Mouse (Mus musculus) hindbrain, embryonic 13.5 days (tissue): ENCODE results near the gene Adamts14. TPM values are rescaled to one million over a fixed set of nuclear protein-coding genes. Genes with fewer than 3 reads are reported as not detected.

Experiments
- ATAC-seq: fragments of 200-750 bp; cut with Nextera tagmentation; 2 replicates; pipeline ENCODE4 v1.8.0; 2017; ENCODE audit warnings: moderate TSS enrichment; ENCODE audit not compliant: low FRiP score
- H3K27ac ChIP-seq: fragments of 300-500 bp; sonication (generic); 2 replicates; pipeline ENCODE4 v1.5.1; 2015; ENCODE audit warnings: inconsistent platforms, mild to moderate bottlenecking, moderate library complexity
- H3K27me3 ChIP-seq: fragments of 300-500 bp; sonication (generic); 2 replicates; pipeline ENCODE4 v1.6.1; 2015; ENCODE audit warnings: mild to moderate bottlenecking, inconsistent platforms
- H3K36me3 ChIP-seq: fragments of 300-500 bp; sonication (generic); 2 replicates; pipeline ENCODE4 v1.6.1; 2015; ENCODE audit warnings: mild to moderate bottlenecking, inconsistent platforms
- H3K4me1 ChIP-seq: fragments of 300-500 bp; sonication (generic); replicated peaks from 2 replicates; pipeline ENCODE4 v1.6.1; 2015; ENCODE audit warnings: inconsistent platforms
- H3K4me2 ChIP-seq: fragments of 300-500 bp; sonication (generic); 2 replicates; pipeline ENCODE4 v1.6.1; 2015; ENCODE audit warnings: inconsistent platforms, mild to moderate bottlenecking, moderate library complexity
- H3K4me3 ChIP-seq: fragments of 300-500 bp; sonication (generic); 2 replicates; pipeline ENCODE4 v1.5.1; 2015; ENCODE audit warnings: mild to moderate bottlenecking, inconsistent platforms
- H3K9ac ChIP-seq: fragments of 300-500 bp; sonication (generic); 2 replicates; pipeline ENCODE4 v1.6.1; 2015; ENCODE audit warnings: mild to moderate bottlenecking, inconsistent platforms
- H3K9me3 ChIP-seq: fragments of 300-500 bp; sonication (generic); 2 replicates; pipeline ENCODE4 v1.6.1; 2016; ENCODE audit warnings: inconsistent platforms
- WGBS: fragments of 180-500 bp; shearing (Covaris S2); methylation state at CpG from one replicate; pipeline ENCODE4 v1.1.7; 2015; 5-methylcytosine and 5-hydroxymethylcytosine counted together
- polyA plus RNA-seq: library from polyadenylated mRNA; unstranded; fragments of >200 nt; fragmentation: Nextera tagmentation; extraction: Ambion mirVana; gene quantifications from 2 replicates; pipeline ENCODE4 v1.2.1, GENCODE M21; 2015

Gene Adamts14
- polyA plus RNA-seq, 1 experiment from 2014 or later = 0.14 TPM

DNA sequence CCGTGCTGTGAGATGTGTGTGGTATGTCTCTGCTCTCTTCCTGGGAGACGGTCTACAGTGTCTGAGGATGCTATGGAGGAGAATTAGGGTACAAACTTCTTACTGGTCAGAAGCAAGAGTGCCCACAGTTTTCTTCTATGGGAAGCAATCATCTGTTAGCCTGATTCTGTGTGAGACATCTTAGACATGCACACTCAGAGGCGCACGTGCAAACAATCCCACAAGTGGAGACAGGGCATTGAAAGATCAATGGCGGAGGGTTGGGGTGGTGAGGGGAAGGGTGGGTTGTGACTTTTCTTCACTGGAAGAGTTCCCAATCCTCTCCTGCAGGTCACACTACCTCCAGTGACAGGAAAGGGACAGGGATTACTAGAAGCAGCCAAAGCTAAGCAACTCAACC, 607 bp downstream of the Adamts14 start:
- Histone ChIP-seq H3K4me3 (peak overlapping the region; percentile 55), H3K9ac (peak overlapping the region; percentile 69), H3K27me3 (peaks cover 54% of the 10 kb centered on the region), H3K4me1 (peaks cover 13% of the 10 kb centered on the region), H3K4me2 (peak overlapping the region; percentile 92), H3K36me3 (no peaks in the 10 kb centered on the region), H3K27ac (no peak overlapping the region), H3K9me3 (no peaks in the 10 kb centered on the region)
- 43% methylated on average over 5 of the region's 5 CpGs for WGBS
- ATAC-seq = 0 out of 2 replicates have a peak, but pooled peaks have one; percentile 2

DNA sequence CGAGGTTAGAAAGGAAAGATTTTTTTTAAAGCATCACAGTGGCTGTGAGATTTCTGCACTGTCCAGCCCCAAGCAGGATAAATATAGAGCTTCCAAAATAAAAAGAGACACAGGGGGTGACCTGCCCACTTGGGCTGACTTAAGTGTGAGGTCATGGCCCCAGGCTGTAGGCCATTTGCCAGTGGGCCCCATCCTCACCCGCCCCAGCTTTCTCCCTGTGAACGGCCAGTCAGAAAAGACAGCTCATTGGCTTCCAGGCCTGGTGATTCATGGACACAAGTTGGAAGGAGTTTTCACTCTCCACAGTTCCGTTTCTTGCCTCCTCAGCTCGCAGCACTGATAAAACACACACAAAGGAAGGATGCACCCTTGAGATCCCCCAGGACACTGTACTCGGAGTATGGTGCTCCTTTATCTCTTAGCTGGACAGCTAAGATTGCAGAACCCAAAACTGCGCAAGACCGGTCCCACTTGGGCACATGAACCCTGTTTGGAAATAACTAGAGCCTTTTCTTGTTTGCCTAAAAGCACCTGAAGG, 1.1 kb downstream of the Adamts14 start:
- Histone ChIP-seq H3K4me1 (peaks cover 13% of the 10 kb centered on the region), H3K36me3 (no peaks in the 10 kb centered on the region), H3K9ac (no peak overlapping the region), H3K4me3 (no peak overlapping the region), H3K9me3 (no peaks in the 10 kb centered on the region), H3K27ac (no peak overlapping the region), H3K4me2 (no peak overlapping the region), H3K27me3 (peaks cover 54% of the 10 kb centered on the region)
- no peak for ATAC-seq
- WGBS = 56% methylated on average over 8 of the region's 8 CpGs

DNA sequence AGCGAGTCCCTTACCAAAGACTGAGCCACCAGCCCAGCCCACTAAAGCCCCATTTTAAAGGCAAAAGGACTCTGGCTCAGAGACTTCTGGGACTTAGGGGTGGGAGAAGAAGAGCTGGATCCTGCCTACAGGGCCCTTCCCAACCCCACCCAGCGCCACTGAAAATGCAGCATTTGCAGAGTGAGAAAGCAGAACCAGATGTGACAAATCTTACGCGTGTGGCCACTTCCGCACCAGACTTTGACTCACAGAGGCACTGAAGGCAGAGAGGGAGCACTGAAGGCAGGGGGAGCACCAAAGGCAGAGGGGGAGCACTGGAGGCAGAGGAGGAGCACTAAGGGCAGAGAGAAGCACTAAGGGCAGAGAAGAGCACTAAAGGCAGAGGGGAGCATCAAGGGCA, 5.9 kb downstream of the Adamts14 start:
- H3K36me3 ChIP-seq = no peaks in the 10 kb centered on the region
- H3K9me3 ChIP-seq = no peaks in the 10 kb centered on the region
- H3K4me2 ChIP-seq = no peak overlapping the region
- no peak overlapping the region for H3K9ac ChIP-seq
- H3K4me3 ChIP-seq = no peak overlapping the region
- ATAC-seq = no peak
- no peaks in the 10 kb centered on the region for H3K4me1 ChIP-seq
- no peak overlapping the region for H3K27ac ChIP-seq
- peaks cover 19% of the 10 kb centered on the region for H3K27me3 ChIP-seq
- 92% methylated on average over 5 of the region's 5 CpGs for WGBS

DNA sequence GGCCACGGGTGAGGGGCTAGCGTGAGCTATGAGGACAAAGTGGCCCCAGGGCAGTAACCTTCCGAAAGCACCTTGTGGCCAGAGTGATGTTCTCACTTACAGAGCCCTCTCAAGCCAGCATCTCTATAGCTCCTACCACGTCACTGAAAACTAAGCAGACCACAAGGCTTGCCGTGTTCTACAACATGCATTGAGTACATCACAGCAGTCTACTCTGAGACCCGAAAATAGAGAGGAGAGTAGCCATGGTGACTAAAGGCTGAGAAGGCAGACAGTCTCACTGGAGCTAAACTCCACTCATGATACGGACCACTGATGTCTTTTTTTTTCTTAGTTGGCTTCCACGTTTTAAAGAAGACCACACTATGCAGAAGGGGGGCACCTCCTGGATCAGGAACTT, 9.6 kb downstream of the Adamts14 start:
- Histone ChIP-seq H3K4me1 (no peaks in the 10 kb centered on the region), H3K4me2 (no peak overlapping the region), H3K4me3 (no peak overlapping the region), H3K9ac (no peak overlapping the region), H3K36me3 (no peaks in the 10 kb centered on the region), H3K27me3 (no peaks in the 10 kb centered on the region), H3K27ac (no peak overlapping the region), H3K9me3 (no peaks in the 10 kb centered on the region)
- 81% methylated on average over 8 of the region's 8 CpGs for WGBS
- no peak for ATAC-seq

DNA sequence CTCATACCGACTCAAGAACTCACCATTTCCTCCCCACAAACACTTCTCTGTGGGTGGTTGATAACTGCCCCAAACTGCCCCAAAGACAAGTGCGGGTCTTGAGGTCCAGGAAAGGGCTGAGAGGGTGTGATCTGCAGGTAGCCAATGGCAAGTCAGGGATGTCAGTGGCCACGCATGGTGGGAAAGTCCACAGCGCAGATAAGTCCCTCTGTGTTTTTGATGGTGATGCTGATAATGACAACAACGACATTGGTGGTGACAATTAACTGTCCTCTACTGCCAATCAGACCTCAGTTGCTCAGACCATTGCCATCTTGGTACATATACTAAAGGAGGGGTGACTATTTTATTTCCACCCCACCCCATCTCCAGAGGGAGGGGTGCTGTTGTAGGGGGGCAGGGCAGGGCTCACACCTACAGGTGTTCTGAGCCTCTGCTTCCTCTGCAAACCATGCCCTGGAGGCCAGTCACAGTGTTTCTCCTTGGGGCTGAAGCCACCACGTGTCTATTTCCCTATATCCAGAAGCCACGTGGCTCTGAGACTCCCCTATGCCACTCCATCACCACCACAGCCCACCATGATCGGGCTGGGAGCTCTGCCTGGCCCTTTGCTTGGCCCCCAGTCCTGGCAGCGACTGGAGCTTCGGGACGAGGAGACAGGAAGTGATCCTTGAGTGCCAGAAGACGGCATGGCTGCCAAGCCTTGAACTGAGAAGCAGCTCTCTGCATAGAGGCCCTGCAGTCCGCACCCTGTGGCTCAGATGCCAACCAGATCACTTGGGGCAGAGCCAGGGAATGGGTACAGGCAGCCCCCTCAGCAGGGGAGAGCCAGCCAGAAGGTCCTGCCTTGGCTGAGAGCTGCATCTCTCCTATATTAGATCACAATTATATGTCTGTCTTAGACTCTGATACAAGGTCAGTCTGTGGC, 11.7 kb downstream of the Adamts14 start:
- H3K9me3 ChIP-seq = peaks cover 5% of the 10 kb centered on the region; the same call in 1 of the 2 replicates
- H3K4me1 ChIP-seq = no peaks in the 10 kb centered on the region
- no peak overlapping the region for H3K4me2 ChIP-seq
- H3K9ac ChIP-seq = no peak overlapping the region
- no peak overlapping the region for H3K27ac ChIP-seq
- no peak overlapping the region for H3K4me3 ChIP-seq
- no peaks in the 10 kb centered on the region for H3K36me3 ChIP-seq
- no peaks in the 10 kb centered on the region for H3K27me3 ChIP-seq
- WGBS = 80% methylated on average over 13 of the region's 13 CpGs
- no peak for ATAC-seq

DNA sequence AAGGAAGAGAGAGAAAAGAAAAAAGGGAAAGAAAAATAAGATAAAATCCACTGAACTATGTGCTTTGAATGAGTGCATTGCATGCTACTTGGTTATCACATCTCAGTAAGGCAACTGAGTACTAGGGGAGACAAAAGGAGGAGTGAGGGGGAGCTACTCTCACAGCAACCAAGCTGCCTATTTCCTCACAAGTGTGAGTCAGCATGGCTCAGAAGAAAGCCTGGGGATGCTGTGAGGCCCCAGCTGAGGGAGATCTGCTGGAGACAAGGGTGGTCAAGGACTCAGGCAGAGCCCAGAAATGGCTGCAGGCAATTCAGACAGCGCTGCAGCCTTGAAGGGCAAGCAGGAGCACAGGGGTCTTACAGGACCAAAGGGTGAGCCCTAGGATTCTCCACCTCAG, 15.1 kb downstream of the Adamts14 start:
- Histone ChIP-seq H3K27me3 (no peaks in the 10 kb centered on the region), H3K4me3 (no peak overlapping the region), H3K9me3 (peaks cover 8% of the 10 kb centered on the region; the same call in 1 of the 2 replicates), H3K4me1 (no peaks in the 10 kb centered on the region), H3K27ac (no peak overlapping the region), H3K9ac (no peak overlapping the region), H3K36me3 (no peaks in the 10 kb centered on the region), H3K4me2 (no peak overlapping the region)
- ATAC-seq = no peak
- WGBS = 100% methylated on average over 1 of the region's 1 CpGs

DNA sequence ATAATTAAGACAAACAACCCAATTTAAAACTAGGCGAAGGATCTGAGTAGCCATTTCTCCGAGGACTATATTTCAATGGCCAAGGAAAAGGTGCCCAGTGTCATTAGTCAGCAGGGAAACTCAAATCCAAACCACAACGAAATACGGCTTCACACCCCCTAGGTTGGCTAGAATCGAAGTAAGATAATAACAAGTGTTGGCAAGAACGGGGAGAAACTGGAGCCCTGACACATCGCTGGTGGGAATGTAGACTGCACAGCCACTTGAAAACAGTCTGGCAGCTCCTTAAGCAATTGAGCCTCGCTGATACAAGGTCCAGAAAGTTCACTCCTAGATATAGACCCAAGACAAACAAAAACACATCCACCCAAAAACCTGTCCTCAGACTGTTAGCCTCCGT, 16.6 kb downstream of the Adamts14 start:
- Histone ChIP-seq H3K27ac (no peak overlapping the region), H3K4me3 (no peak overlapping the region), H3K9me3 (peaks cover 8% of the 10 kb centered on the region; the same call in 1 of the 2 replicates), H3K4me1 (no peaks in the 10 kb centered on the region), H3K36me3 (no peaks in the 10 kb centered on the region), H3K9ac (no peak overlapping the region), H3K4me2 (no peak overlapping the region), H3K27me3 (no peaks in the 10 kb centered on the region)
- WGBS = 95% methylated on average over 9 of the region's 9 CpGs
- no peak for ATAC-seq

DNA sequence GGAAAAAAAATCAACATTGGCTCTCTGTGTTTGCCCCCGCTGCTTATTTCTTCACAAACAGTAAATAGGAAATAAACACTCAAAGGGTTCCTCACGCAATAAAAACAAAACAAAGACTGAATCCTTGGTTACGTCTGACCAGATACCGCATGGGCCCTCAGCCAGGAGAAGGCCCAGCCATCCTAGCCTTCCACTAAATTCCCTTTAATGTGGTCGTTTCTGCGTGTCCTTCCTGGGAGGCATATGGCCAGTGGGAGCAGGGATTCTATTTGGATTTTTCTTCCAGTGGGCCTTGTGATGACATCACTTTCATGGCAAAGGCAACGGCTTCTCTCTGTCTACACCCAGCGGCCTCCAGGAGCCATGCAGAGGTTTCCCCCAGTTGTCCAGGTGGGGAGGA, 18.0 kb downstream of the Adamts14 start:
- no peak overlapping the region; the same call in 1 of the 2 replicates for H3K27ac ChIP-seq
- WGBS = 85% methylated on average over 8 of the region's 8 CpGs
- no peaks in the 10 kb centered on the region for H3K36me3 ChIP-seq
- no peak overlapping the region for H3K4me3 ChIP-seq
- H3K9me3 ChIP-seq = peaks cover 8% of the 10 kb centered on the region; the same call in 1 of the 2 replicates
- H3K27me3 ChIP-seq = no peaks in the 10 kb centered on the region
- no peak overlapping the region for H3K4me2 ChIP-seq
- ATAC-seq = no peak
- H3K4me1 ChIP-seq = no peaks in the 10 kb centered on the region
- H3K9ac ChIP-seq = no peak overlapping the region

DNA sequence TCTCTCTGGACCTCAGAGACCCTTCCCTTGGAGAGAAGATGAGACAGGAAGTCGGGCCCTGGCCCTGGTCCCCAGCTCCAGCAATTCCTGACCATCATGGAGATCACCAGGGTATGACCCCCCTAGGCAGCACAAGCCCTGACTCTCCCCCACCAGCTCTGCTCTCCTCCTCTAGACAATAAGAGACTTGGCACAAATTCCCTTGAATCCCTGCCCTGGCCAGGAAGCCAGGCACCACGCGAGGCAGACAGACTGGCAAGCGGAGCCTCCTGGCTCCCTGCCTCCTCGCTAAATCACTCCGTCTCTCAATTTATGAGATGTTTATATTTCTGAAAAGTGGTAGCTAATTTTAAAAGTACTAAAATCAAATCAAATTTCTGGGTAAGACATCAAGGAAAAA, 18.5 kb downstream of the Adamts14 start:
- ATAC-seq = no peak
- 85% methylated on average over 6 of the region's 6 CpGs for WGBS
- peaks cover 8% of the 10 kb centered on the region; the same call in 1 of the 2 replicates for H3K9me3 ChIP-seq

DNA sequence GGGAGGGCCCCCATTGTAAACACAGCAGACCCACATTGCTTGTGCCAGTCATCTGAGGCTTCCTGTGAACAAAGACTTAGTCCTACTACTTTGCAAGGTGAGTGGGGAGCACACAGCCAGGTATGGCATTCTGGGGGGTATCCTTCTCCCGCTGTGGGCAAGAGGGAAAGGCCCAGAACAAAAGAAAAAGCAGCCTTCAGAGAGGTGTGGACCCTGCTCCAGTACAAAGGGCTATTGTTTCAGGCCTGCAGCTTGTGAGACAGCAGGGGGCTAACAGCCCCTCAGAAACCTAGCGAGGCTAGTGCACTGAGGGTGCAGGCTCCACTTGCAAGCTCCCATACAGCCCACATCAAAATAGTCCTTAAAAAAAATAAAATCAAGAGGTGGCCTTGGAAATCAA, 23.3 kb downstream of the Adamts14 start:
- Histone ChIP-seq H3K27ac (no peak overlapping the region), H3K4me1 (0 out of 2 replicates have a peak, but pooled peaks cover 11% of the 10 kb centered on the region), H3K27me3 (no peaks in the 10 kb centered on the region), H3K4me3 (no peak overlapping the region), H3K36me3 (no peaks in the 10 kb centered on the region), H3K9me3 (0 out of 2 replicates have a peak, but pooled peaks cover 3% of the 10 kb centered on the region), H3K9ac (no peak overlapping the region), H3K4me2 (no peak overlapping the region)
- ATAC-seq = no peak
- WGBS = 14% methylated on average over 2 of the region's 2 CpGs

More for the DNA sequence above, 18.5 kb downstream of the Adamts14 start:
- Histone ChIP-seq H3K27ac (no peak overlapping the region), H3K4me2 (no peak overlapping the region), H3K4me1 (0 out of 2 replicates have a peak, but pooled peaks cover 4% of the 10 kb centered on the region), H3K9ac (no peak overlapping the region), H3K36me3 (no peaks in the 10 kb centered on the region), H3K4me3 (no peak overlapping the region), H3K27me3 (no peaks in the 10 kb centered on the region)

DNA sequence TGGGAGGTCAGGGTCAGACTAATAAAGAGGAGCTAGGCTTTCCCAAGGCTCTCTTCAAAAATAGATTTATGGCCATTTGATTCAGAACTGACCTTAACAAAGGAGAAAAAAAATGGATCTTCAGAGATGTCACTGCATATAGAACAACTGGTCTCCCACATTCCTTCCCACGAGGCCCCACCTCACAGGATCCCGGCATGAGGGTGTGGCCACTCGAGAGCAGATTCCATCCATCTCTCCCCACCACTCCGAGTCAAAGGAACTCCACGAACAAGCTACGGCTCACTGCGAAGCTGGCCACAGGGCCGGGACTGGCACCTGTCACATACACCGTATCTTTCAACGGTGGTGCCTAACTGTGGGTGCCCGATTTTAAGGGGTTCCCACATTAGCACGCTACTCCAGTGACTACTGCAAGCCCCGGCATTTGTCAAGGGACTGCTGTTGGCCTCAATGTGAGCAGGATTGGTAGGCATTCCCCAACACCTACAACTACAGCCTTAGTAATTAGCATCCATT, 24.6 kb downstream of the Adamts14 start:
- Histone ChIP-seq H3K9me3 (0 out of 2 replicates have a peak, but pooled peaks cover 2% of the 10 kb centered on the region), H3K36me3 (no peaks in the 10 kb centered on the region), H3K9ac (no peak overlapping the region), H3K4me3 (no peak overlapping the region), H3K4me1 (0 out of 2 replicates have a peak, but pooled peaks cover 11% of the 10 kb centered on the region), H3K4me2 (no peak overlapping the region), H3K27me3 (no peaks in the 10 kb centered on the region), H3K27ac (no peak overlapping the region)
- no peak for ATAC-seq
- 79% methylated on average over 13 of the region's 13 CpGs for WGBS

DNA sequence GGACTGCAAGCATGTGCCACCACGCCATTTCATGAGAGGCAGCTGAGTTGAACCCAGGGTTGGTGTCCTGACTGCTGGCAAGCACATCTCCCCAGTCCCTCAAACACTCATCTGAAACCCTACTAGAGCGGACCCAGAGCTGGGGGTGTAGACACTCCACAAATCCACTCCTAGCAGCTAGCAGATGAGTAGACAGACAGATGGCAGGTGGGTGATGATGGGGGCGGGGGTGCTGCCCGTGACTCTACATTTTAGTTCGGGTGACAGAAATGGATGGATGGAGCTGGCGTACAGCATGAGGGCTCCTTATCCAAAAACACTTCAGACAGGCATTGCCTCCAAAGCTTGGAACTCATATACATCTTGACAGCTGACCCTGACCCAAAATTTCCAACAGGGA, 26.9 kb downstream of the Adamts14 start:
- H3K9ac ChIP-seq = no peak overlapping the region
- H3K27ac ChIP-seq = no peak overlapping the region
- 94% methylated on average over 6 of the region's 6 CpGs for WGBS
- no peak overlapping the region for H3K4me3 ChIP-seq
- no peaks in the 10 kb centered on the region for H3K27me3 ChIP-seq
- ATAC-seq = no peak
- H3K36me3 ChIP-seq = no peaks in the 10 kb centered on the region
- no peak overlapping the region for H3K4me2 ChIP-seq
- 0 out of 2 replicates have a peak, but pooled peaks cover 11% of the 10 kb centered on the region for H3K4me1 ChIP-seq
- H3K9me3 ChIP-seq = no peaks in the 10 kb centered on the region
